Mouse (Mus musculus) c-Kit-negative CD71-positive TER-119-positive erythroid progenitor cells, embryonic 14.5 days (primary cell): Measurements from ENCODE around the gene Ilf3.

Source experiments
- DNase-seq: peaks from one replicate; pipeline ENCODE4 v3.0.0-alpha.2; 2013; ENCODE audit warnings: low read depth, low spot score

Gene Ilf3

GRCm38 (mm10) chr9:21402764-21403253 is 35.1 kb downstream of the Ilf3 start:
- no peak for DNase-seq

- no peak for DNase-seq
These were observed 36.1 kb downstream of the Ilf3 start for GRCm38 (mm10) chr9:21403745-21404144.

GRCm38 (mm10) chr9:21405525-21405924 is 37.9 kb downstream of the Ilf3 start:
- no peak for DNase-seq

- no peak for DNase-seq
These were observed 40.3 kb downstream of the Ilf3 start for GRCm38 (mm10) chr9:21407951-21408350.

GRCm38 (mm10) chr9:21408624-21409023 is 41.0 kb downstream of the Ilf3 start:
- no peak for DNase-seq

GRCm38 (mm10) chr9:21409592-21410317 is 42.1 kb downstream of the Ilf3 start:
- peak; percentile 74 for DNase-seq

- DNase-seq, result peak; percentile 89
These were observed 44.2 kb downstream of the Ilf3 start, which contains the start of gene Qtrt1 for GRCm38 (mm10) chr9:21411669-21412550. Gene Qtrt1 (plus strand): TSS chr9:21411837.

GRCm38 (mm10) chr9:21417866-21418265 is 50.2 kb downstream of the Ilf3 start:
- DNase-seq, result no peak

- peak; percentile 32 for DNase-seq
These were observed 52.0 kb downstream of the Ilf3 start for GRCm38 (mm10) chr9:21419646-21420045.

GRCm38 (mm10) chr9:21424631-21425555 is 57.2 kb downstream of the Ilf3 start, which contains the start of gene Dnm2:
Gene Dnm2 (plus strand): TSS chr9:21424908.
- DNase-seq, result peak; percentile 100

GRCm38 (mm10) chr9:21425556-21425945 is 57.9 kb downstream of the Ilf3 start:
- DNase-seq, result peak; percentile 39

GRCm38 (mm10) chr9:21426013-21426412 is 58.3 kb downstream of the Ilf3 start:
- DNase-seq, result no peak

- DNase-seq, result no peak
These were observed 58.9 kb downstream of the Ilf3 start for GRCm38 (mm10) chr9:21426525-21426924.

GRCm38 (mm10) chr9:21427773-21428172 is 60.1 kb downstream of the Ilf3 start:
- DNase-seq, result no peak

- no peak for DNase-seq
These were observed 60.5 kb downstream of the Ilf3 start for GRCm38 (mm10) chr9:21428178-21428577.

- DNase-seq, result no peak
These were observed 63.1 kb downstream of the Ilf3 start for GRCm38 (mm10) chr9:21430724-21431123.

- DNase-seq, result no peak
These were observed 64.4 kb downstream of the Ilf3 start for GRCm38 (mm10) chr9:21432066-21432465.

- DNase-seq, result no peak
These were observed 66.1 kb downstream of the Ilf3 start for GRCm38 (mm10) chr9:21433766-21434165.

GRCm38 (mm10) chr9:21434410-21434809 is 66.7 kb downstream of the Ilf3 start:
- DNase-seq, result no peak

- no peak for DNase-seq
These were observed 68.3 kb downstream of the Ilf3 start for GRCm38 (mm10) chr9:21435777-21436635.
